Mouse (Mus musculus) c-Kit-negative CD71-positive TER-119-positive erythroid progenitor cells, embryonic 14.5 days (primary cell): ENCODE measurements around the gene Utf1.

Experiments used
- DNase-seq: peaks from one replicate; pipeline ENCODE4 v3.0.0-alpha.2; 2013; ENCODE audit warnings: low read depth, low spot score

The Utf1 gene

DNA sequence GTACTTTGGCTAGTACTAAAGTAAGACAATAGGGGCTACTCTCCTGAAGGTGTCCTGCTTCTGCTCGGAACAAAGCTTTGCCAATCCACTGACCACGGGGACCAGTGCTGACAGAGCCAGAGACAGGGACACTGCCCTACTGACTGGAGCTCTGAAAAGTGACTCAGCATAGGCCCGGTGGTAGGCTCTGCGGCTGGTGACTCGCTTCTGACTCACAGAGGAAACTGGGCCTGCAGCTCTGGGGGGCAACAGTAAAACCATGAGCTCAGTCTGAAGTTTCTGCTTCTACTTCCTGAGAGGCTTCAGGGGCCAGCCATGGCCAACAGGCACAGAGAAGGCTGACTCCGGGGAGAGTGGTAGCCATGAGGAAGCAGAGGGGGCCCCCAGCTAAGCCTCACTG is 27.8 kb downstream of the Utf1 start:
- DNase-seq: no peak

DNA sequence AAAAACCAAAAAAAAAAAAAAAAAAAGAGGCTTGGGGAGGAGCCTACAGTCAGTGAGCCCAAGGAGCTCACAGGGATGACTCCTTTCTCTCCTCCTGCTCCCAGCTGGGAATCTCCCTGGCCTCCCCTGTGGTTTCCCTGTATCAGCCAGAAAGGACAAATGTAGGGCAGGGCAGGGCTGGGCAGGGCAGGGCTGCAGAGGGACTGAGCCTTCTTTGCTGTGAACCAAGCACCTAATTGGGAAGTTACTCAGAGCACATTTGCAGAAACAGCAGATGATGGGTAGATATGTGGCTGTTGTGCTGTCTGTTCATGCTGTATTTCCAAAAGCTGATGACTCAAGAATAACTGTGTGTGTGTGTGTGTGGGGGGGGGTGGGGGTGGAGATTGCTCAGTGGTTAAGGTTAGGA is 29.3 kb downstream of the Utf1 start:
- DNase-seq: no peak

DNA sequence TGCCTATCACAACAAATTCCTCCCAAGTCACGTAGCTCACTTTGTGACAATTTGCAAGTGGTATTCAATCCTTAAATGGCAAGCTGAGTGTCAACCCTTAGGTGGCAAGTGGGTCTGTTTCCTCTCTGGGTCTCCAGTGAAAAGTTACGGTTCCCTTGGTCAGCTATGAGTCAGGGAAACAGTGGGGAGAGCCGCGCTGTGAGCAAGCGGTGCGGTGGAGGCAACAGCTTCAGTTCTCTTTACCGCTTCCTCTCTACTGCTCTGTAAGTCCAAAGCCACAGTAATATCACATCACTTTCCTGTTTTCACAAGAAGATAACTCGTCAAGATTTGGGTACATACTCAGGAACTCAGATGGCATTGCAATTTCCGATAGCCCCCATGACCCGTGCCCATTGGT is 30.7 kb downstream of the Utf1 start:
- DNase-seq: no peak

DNA sequence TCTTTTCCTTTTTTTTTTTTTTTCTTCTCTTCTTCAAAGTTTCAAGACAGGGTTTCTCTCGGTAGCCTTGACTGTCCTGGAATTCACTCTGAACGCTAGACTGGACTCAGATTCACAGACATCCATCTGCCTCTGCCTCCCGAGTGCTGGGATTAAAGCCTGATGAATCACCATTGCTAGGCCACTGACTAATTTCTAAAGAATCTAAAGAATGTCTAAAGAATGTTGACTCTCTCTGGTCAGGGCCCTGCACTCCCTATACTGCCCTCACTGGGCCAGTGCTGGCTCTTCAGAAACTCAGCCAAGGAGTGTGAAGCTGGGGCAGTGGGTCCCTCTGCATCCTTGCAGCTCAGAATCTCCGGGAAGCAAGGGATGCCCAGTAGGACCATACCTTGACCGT is 31.9 kb downstream of the Utf1 start:
- DNase-seq: no peak

DNA sequence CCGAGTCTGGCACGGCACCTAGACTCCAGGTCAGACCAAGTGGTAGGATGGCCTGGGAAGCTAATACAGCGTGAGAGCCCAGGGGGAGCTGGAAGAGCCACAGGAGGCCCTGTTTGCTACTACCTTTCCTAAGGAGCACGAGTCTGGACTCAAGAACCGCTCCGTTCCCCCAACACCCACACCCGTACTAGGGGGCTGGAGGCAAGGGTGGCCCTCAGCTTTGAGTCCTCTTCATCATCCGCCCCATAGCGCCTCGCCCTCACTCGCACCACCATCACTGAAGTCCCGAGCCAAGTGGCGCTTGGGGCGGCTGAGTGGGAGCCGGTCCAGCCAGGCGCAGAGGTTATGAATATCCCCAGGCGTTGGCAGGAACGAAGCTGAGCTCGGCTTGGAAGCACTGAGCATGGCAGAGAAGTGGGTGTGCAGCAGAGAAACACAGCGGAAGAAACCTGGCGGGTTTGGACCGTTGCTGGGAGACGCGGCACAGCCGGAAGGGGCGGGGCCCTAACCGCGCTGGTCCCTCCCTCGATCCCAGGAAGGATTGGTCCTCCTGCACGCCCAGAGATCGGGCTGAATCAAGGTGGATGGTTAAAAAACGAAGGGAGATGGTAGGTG is 34.8 kb downstream of the Utf1 start, which contains the start of gene 6430531B16Rik:
6430531B16Rik (minus strand) TSS at position 478 of the 615 bp plus-strand sequence.
- no peak for DNase-seq

DNA sequence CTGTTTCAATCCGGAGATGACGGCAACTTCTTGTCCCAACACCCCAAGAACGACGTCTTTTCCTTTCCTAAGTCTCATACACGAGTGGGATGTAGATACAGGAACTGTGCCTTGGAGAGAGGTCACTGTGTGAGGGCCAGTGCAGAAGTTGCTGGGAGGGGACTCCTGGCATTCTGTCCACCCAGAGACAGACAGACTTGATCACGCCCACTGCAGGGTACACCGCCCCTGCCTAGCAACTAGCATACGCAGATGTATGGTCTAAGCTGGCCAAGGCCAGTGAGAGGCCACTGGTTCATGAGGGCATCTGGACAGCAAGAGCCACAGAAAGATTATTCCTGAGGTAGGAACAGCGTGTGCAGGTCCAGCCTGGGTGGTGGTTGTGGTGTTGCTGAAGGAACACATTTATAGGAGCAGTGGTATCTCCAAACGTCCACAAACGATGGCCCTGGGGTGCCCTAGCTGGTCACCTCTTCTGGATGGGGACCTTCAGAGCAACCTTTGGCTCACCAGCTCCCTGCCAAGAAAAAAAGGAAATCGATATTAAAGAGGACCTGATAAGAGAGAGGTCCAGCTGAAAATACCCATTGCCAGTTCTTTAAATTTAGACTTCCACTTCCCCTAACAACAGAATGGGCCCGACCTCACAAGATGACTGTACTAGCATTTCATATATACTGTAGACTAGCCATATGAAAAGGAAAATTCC is 35.6 kb downstream of the Utf1 start:
- DNase-seq: no peak

DNA sequence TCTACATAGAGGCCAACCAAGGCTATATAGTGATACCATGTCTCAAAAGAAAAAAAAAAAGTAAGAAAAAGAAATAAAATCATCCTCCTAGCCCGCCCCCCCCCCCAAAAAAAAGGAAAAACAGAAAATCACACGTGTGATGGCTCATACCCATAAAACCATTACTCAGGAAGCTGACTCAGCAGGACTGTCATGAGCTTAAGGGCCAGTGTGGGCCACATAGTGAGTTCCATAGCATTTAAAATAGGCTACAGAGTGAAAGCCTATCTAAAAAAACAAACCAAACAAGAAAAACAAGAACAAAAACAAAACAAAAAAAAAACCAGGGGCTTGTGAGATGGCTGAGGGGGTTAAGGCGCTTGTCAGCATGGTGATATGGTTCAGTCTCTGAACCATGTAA is 37.2 kb downstream of the Utf1 start:
- no peak for DNase-seq

DNA sequence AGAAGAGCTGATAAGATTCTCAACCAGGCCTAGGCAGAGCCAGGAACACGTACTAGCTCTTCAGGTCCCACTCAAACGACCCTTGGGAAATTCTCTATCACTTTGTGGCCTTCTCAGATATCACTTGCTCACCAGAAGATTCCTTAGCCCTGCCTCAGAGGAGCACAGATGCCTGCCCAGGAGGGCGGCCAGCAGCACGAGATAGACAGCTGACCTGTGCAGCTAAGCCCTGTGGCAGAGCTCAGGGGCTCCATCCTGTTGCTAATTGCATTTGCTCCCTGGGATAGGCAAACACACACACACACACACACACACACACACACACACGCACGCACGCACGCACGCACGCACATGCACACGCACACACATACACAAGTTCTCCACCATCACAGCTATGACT is 38.5 kb downstream of the Utf1 start:
- no peak for DNase-seq

DNA sequence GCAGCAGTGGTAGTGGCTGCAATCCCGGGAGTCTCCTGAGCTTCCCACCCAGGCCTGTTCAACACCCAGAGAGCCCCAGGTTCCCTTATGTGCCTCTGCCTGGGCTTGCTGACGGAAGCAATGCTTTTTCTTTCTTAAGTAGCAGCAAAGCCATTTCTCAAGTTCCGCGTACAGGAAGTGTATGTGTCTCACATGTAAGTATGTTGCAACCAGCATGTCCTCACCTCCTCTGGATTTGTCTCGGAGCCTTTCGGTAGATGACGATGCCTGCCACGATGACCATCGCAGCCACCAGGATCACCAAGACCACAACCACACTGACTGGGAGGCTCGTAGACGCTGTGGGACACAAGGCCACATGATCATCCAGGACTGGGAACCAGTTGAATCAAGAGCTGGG is 40.9 kb downstream of the Utf1 start:
- no peak for DNase-seq

DNA sequence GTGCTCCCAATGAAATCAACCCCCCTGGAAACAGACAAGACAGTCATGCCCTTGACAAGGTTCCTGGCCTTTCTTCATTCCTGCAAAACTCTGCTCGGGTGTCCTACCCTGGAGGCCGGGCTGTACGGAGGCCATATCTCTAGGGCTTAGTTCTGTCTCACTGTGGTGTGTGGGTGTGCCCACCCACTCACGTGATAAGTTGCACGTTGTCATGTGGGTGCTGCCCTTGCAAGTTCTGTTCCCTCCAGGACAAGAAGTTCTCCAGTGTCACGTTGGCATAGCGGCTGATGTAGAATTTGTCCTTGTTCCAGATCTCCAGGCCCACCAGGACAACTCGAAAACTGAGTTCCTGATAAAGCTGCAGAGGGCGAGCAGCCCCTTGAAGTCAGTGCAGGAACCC is 44.7 kb downstream of the Utf1 start:
- DNase-seq: no peak

DNA sequence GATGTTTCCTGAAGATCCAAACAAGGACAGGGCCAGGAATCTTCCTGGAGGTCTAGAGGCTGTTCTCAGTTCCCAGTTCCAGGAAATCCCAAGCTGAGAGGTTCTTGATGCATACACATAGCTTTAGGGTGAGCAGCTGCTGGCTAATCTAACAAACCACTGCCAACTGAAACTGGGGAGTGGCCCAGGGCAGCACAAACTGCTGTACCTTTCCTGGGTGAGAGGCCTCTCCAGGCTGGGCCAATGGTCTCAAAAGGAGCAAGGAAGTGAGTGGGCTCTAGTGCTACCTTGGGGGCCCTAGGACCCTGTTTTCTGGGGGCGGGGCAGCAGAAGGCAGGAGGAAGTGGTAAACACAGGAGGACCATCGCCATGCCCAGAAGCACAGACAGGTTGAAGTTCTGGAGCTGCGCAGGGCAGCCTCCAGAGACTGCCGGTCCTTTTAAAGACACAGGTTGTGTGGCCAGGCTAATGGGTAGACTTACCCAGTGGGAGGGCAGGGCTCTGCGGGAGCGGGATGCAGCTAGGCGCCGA is 47.3 kb downstream of the Utf1 start:
- no peak for DNase-seq

DNA sequence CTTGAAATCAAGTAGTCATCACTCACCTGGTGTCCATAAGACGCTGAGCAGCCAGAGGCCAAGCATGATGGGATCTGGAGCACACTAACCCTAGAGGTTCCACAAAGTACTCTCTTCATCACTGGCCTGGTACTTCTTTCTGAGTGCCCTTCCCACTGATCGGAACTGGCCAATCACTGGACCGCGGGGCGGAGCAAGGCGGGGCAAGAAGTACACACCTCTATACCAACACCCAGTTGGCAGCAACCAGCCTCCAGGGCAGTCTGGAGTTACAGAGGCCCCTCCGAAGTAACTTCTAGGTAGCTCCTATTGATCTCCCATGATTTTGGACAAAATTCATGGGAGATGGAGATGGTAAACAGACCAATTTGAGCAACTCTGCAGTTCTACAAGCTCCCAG is 48.8 kb downstream of the Utf1 start, which contains the start of gene Adam8:
Adam8 (minus strand) TSS at position 157 of the 400 bp plus-strand sequence.
- DNase-seq: no peak

DNA sequence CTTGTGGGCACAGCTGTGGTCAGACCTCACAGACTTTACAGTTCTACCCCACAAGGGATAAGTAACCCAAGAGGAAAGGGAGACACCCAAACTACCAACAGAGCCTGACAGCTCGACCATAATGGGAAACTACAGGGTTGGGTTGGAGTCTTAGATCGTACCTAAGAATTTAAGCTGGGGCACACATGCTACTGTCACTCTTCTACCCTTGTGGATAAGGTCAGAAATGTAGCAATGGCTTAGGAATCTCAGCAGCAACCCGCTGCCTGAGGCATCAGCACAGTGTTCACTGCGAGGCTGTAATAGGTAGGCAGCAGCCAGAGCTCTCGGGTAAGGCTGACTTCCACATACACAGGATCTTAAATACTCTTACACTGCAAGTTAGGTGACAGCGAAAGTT is 49.9 kb downstream of the Utf1 start:
- no peak for DNase-seq

DNA sequence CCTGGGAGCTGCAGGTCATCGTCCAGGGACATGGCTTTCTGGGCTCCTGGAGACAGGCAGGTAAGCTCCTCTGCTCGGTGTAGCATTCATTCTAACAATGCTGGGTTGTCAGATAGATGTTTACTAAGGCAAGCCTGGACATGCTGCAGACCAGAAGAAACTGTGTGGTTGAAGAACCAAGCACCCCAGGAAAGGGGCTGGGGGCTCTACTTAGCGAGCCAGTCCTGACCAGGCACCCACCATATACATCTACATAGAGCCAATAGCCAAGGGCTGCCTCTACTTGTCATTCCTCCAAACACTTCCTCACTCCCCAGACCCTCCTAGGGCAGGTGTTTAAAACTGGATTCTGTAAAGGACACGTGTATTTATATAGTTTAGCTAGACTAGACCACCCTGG is 50.6 kb downstream of the Utf1 start:
- no peak for DNase-seq

DNA sequence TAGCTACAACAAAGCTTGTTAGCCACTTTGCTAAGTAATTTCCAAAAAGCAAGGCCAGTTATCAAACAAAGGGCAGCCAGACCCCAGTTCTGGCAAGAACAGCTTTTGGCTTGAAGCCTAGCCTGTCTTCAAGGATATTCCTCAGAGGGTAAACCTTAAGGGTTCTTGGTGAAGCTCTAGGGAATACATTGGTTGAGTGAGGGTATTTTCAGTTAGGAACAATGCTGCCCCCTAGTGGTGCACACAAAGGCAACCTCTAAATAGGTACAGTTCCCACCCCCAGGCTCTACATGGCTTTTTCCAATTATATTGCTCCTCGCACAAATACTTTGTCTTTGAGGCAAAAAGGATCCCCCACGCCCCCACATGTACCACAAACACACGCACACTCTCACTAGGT is 51.1 kb downstream of the Utf1 start:
- peak; percentile 37 for DNase-seq
